Mouse (Mus musculus) erythroid progenitor cell, adult 5-6 weeks (primary cell): Measurements from ENCODE around the gene Irs3. TPM values are rescaled to one million over a fixed set of nuclear protein-coding genes. Genes with fewer than 3 reads are reported as not detected.

Source experiments
- ATAC-seq: replicated peaks from 2 replicates; pipeline ENCODE4 v1.8.0; 2016; ENCODE audit warnings: moderate number of reproducible peaks, mild to moderate bottlenecking, moderate TSS enrichment, inconsistent platforms; ENCODE audit not compliant: poor library complexity, low FRiP score, severe bottlenecking
- total RNA-seq, 2 experiments: library from RNA; stranded (forward) in 1 of 2; stranded (reverse) in 1 of 2; fragments of 150-400 nt in 1 of 2; fragments of 186-747, 209-891 nt in 1 of 2; gene quantifications; 2 replicates each; pipeline versions ENCODE4 v1.2.3 to v1.2.4; 2015 to 2017; ENCODE audit warnings: low replicate concordance in 2 of 2

Irs3 gene
- total RNA-seq (2015; ENCODE audit: low replicate concordance) (not detected in 2 replicates), total RNA-seq (2017; ENCODE audit: low replicate concordance) (not detected in 2 replicates)

- no peak for ATAC-seq
These were observed at the start of gene Irs3 for GRCm38 (mm10) chr5:137645652-137646091. Gene Irs3, minus strand, starts transcription at chr5:137645714.

GRCm38 (mm10) chr5:137694796-137695195 lies 49.3 kb upstream of the Irs3 start:
- ATAC-seq = no peak

- ATAC-seq = no peak
These were observed 46.4 kb upstream of the Irs3 start for GRCm38 (mm10) chr5:137691881-137692280.

GRCm38 (mm10) chr5:137690531-137690930 lies 45.0 kb upstream of the Irs3 start:
- no peak for ATAC-seq

GRCm38 (mm10) chr5:137689974-137690373 lies 44.5 kb upstream of the Irs3 start:
- no peak for ATAC-seq

GRCm38 (mm10) chr5:137686127-137686790 lies 40.7 kb upstream of the Irs3 start:
- peak; percentile 83 for ATAC-seq

- no peak for ATAC-seq
These were observed 40.1 kb upstream of the Irs3 start for GRCm38 (mm10) chr5:137685653-137686052.

- peak; percentile 83 for ATAC-seq
These were observed 39.0 kb upstream of the Irs3 start, which contains the start of gene Agfg2 for GRCm38 (mm10) chr5:137684294-137685123. Gene Agfg2, minus strand, starts transcription at chr5:137684726.

GRCm38 (mm10) chr5:137683388-137684293 lies 38.1 kb upstream of the Irs3 start:
- no peak for ATAC-seq

- no peak for ATAC-seq
These were observed 37.0 kb upstream of the Irs3 start for GRCm38 (mm10) chr5:137682526-137682925.

GRCm38 (mm10) chr5:137679726-137680125 lies 34.2 kb upstream of the Irs3 start:
- ATAC-seq = no peak

GRCm38 (mm10) chr5:137678736-137679135 lies 33.2 kb upstream of the Irs3 start:
- ATAC-seq = no peak

GRCm38 (mm10) chr5:137677859-137678258 lies 32.3 kb upstream of the Irs3 start:
- no peak for ATAC-seq

GRCm38 (mm10) chr5:137674786-137675185 lies 29.3 kb upstream of the Irs3 start:
- ATAC-seq = no peak

- peak; percentile 87 for ATAC-seq
These were observed 27.5 kb upstream of the Irs3 start for GRCm38 (mm10) chr5:137673015-137673414.

GRCm38 (mm10) chr5:137672361-137672760 lies 26.8 kb upstream of the Irs3 start:
- no peak for ATAC-seq

- no peak for ATAC-seq
These were observed 26.1 kb upstream of the Irs3 start for GRCm38 (mm10) chr5:137671443-137672240.

GRCm38 (mm10) chr5:137670240-137670639 lies 24.7 kb upstream of the Irs3 start:
- no peak for ATAC-seq

GRCm38 (mm10) chr5:137668971-137669370 lies 23.5 kb upstream of the Irs3 start:
- ATAC-seq = no peak
